Mouse (Mus musculus) spleen, adult 2 months (tissue): Measurements from ENCODE around the gene Gmnn.

Experiments used
- CTCF ChIP-seq: fragments of 200-500 bp; IDR thresholded peaks from 2 replicates; pipeline ENCODE4 v1.5.1; 2011; ENCODE audit warnings: mild to moderate bottlenecking, inconsistent platforms; ENCODE audit not compliant: insufficient read depth, insufficient read length, insufficient replicate concordance; ENCODE audit errors: extremely low read depth
- POLR2A ChIP-seq: fragments of 200-500 bp; IDR thresholded peaks from 2 replicates; pipeline ENCODE4 v1.6.1; 2011; ENCODE audit warnings: low read depth, low read length, inconsistent platforms

DNA sequence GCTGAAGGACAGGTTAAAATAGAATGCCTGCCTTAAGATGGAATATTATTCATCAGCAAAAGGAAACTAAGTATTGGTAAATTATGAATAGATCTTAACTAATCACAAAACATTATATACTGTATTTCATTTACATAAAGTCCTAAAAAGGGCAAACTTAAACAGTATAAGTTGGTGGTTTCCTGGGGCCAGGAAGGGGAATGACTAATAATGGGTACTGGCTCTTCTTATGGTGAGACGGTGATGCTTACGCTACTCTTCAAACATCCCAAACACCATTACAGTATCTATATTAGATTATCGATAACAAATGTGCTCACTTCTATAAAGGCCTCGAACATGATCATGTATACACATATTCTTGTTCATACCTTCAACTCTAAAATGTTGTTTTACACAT is 37.0 kb upstream of the Gmnn start:
- no peak for TF ChIP-seq POLR2A
- TF ChIP-seq CTCF, result no peak
